Mouse (Mus musculus): ENCODE data around the gene Poc1b. TPM values are rescaled to one million over a fixed set of nuclear protein-coding genes. Genes with fewer than 3 reads are reported as not detected.

The Poc1b gene
- polyA plus RNA-seq, 2 experiments, result 23.4 to 25.3 TPM

DNA sequence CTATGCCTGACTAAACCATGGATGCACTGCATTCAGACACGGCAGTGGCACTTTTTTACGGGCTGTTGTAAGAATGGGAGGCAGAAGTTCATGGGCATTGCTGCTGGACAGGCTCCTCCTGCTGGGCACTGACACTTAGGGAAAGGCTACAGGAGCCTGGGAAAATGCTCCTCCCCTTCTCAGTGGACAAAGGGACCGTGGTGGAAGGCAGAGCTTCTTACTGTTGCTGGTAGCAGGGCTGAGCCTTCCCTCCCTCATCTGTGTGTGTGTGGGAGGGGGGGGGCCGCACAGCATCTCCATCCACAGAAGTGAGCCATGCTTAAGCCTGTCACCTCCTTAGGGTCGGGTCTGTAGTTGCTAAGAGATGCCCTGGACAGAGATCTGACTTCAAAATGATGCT is 24.5 kb downstream of the Poc1b start:
- H3K27me3 ChIP-seq (ENCODE audit: control insufficient read depth, insufficient read depth, low read length), result no peaks in the 10 kb centered on the region
- TF ChIP-seq POLR2A (IDR thresholded peaks at IDR 0.05; ENCODE audit: borderline replicate concordance, extremely low read depth, insufficient read depth, insufficient read length), result no peak
- no peak overlapping the region for H3K27ac ChIP-seq (replicated peaks; ENCODE audit: low read depth, low read length)
- no peaks in the 10 kb centered on the region for H3K9me3 ChIP-seq (ENCODE audit: control insufficient read depth, low read length)
- 55% methylated on average over 5 of the region's 5 CpGs for WGBS
- H3K36me3 ChIP-seq (ENCODE audit: control insufficient read depth, insufficient read depth, low read length), result peaks cover 10% of the 10 kb centered on the region; the same call in 1 of the 2 replicates
- peaks cover 12% of the 10 kb centered on the region; the same call in 1 of the 2 replicates for H3K4me1 ChIP-seq (ENCODE audit: control insufficient read depth, insufficient read depth, low read length)
- no peak for ATAC-seq (ENCODE audit: low FRiP score, low read depth)
- H3K4me3 ChIP-seq (replicated peaks; ENCODE audit: low read length), result no peak overlapping the region
- H3K4me2 ChIP-seq (replicated peaks; ENCODE audit: low read depth, low read length, severe bottlenecking), result no peak overlapping the region
- H3K9ac ChIP-seq (ENCODE audit: low read depth, low read length, severe bottlenecking), result no peak overlapping the region
- DNase-seq (ENCODE audit: low spot score), result no peak

DNA sequence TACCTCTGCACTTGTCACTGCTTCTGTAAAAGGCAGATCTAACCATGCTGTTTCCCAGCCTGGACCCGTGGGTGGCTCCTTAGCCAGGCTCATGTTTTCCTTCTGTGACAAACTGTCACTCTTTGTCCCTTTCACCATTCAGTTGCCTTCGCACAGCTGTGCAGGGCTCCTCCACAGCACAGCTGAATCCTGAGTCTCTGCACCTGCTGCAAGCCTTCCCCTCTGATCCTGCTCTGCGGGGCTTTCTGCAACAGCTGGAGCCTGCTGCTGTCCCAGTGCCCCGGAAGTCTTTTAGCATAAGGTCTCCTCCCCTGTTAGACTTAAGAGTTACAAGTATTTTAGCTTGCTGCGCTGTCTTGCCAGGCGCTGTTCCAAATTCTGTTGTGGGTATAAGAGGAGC is 25.4 kb downstream of the Poc1b start:
- ATAC-seq (ENCODE audit: low FRiP score, low read depth) (peak; percentile 89), DNase-seq (ENCODE audit: low spot score) (peak; percentile 49)
- Histone ChIP-seq H3K27ac (replicated peaks; ENCODE audit: low read depth, low read length) (no peak overlapping the region), H3K4me2 (replicated peaks; ENCODE audit: low read depth, low read length, severe bottlenecking) (no peak overlapping the region), H3K27me3 (ENCODE audit: control insufficient read depth, insufficient read depth, low read length) (no peaks in the 10 kb centered on the region), H3K4me3 (replicated peaks; ENCODE audit: low read length) (no peak overlapping the region), H3K9me3 (ENCODE audit: control insufficient read depth, low read length) (no peaks in the 10 kb centered on the region), H3K4me1 (ENCODE audit: control insufficient read depth, insufficient read depth, low read length) (peaks cover 12% of the 10 kb centered on the region; the same call in 1 of the 2 replicates), H3K9ac (ENCODE audit: low read depth, low read length, severe bottlenecking) (no peak overlapping the region), H3K36me3 (ENCODE audit: control insufficient read depth, insufficient read depth, low read length) (peaks cover 10% of the 10 kb centered on the region; the same call in 1 of the 2 replicates)
- no peak for TF ChIP-seq POLR2A (IDR thresholded peaks at IDR 0.05; ENCODE audit: borderline replicate concordance, extremely low read depth, insufficient read depth, insufficient read length)
- WGBS, result 75% methylated on average over 6 of the region's 6 CpGs

DNA sequence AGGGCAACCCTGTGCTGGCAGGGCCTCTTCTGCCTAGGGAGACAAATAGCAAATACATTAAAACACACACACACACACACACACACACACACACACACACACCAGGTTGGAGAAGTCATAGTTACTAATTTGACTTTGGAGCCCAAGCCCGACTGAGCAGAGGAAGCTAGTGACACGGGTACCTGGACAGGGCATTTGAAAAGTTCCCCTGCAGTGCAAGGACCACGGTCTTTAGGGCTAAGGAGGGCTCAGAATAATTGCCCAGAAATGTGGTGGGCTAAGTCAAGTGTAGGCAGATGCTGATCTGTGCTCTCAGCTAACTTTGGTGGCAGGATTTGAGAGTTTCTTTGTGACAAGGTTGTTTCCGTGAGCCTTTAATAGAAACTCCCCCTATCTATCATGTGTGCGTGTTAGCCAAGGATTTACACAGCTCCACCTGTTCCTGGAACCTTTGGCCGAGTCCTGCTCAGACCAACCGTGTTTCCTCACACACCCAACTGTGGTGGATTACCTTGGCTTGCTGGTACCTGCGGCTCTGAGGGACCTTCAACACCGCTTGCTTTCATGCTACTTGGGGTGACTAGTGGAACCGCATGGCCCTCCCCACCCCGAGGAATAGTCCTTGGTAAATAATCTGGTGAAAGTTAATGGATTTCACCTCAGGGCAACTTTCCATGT is 25.9 kb downstream of the Poc1b start:
- Histone ChIP-seq H3K27ac (replicated peaks; ENCODE audit: low read depth, low read length) (no peak overlapping the region), H3K4me2 (replicated peaks; ENCODE audit: low read depth, low read length, severe bottlenecking) (no peak overlapping the region), H3K36me3 (ENCODE audit: control insufficient read depth, insufficient read depth, low read length) (peaks cover 10% of the 10 kb centered on the region; the same call in 1 of the 2 replicates), H3K9me3 (ENCODE audit: control insufficient read depth, low read length) (no peaks in the 10 kb centered on the region), H3K4me3 (replicated peaks; ENCODE audit: low read length) (no peak overlapping the region), H3K9ac (ENCODE audit: low read depth, low read length, severe bottlenecking) (no peak overlapping the region), H3K4me1 (ENCODE audit: control insufficient read depth, insufficient read depth, low read length) (peaks cover 12% of the 10 kb centered on the region; the same call in 1 of the 2 replicates), H3K27me3 (ENCODE audit: control insufficient read depth, insufficient read depth, low read length) (no peaks in the 10 kb centered on the region)
- no peak for TF ChIP-seq POLR2A (IDR thresholded peaks at IDR 0.05; ENCODE audit: borderline replicate concordance, extremely low read depth, insufficient read depth, insufficient read length)
- WGBS, result 89% methylated on average over 11 of the region's 11 CpGs
- ATAC-seq (ENCODE audit: low FRiP score, low read depth) (no peak), DNase-seq (ENCODE audit: low spot score) (no peak)

DNA sequence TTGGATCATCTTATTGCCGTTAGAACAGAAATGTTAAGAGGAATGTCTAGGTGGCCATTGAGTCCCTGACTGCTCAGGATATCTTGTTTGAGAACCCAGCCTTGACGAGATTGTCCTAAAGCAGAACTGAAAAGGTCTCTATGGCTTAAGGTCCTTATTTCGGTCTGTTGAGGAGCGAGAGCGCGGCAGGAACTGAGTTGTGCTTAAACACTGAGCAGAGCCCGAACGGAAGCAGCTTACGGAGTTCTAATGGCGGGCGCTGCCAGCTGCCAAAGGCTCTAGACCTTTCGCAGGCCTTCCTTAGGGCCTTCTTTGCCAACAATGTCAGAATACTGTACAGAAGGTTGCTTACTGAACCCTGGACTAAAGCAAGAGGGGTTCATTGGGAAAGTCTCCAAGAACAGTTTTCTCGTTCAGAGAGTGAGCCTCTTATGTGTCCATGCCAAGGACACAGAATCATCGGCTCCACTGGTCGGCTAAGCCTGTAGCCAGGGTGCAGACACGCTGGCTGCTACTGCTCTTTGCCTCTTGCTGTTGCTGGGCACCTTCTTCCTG is 26.6 kb downstream of the Poc1b start:
- Histone ChIP-seq H3K9ac (ENCODE audit: low read depth, low read length, severe bottlenecking) (no peak overlapping the region), H3K4me2 (replicated peaks; ENCODE audit: low read depth, low read length, severe bottlenecking) (no peak overlapping the region), H3K4me1 (ENCODE audit: control insufficient read depth, insufficient read depth, low read length) (peaks cover 12% of the 10 kb centered on the region; the same call in 1 of the 2 replicates), H3K36me3 (ENCODE audit: control insufficient read depth, insufficient read depth, low read length) (peaks cover 10% of the 10 kb centered on the region; the same call in 1 of the 2 replicates), H3K9me3 (ENCODE audit: control insufficient read depth, low read length) (no peaks in the 10 kb centered on the region), H3K27ac (replicated peaks; ENCODE audit: low read depth, low read length) (no peak overlapping the region), H3K4me3 (replicated peaks; ENCODE audit: low read length) (no peak overlapping the region), H3K27me3 (ENCODE audit: control insufficient read depth, insufficient read depth, low read length) (no peaks in the 10 kb centered on the region)
- WGBS, result 94% methylated on average over 16 of the region's 16 CpGs
- TF ChIP-seq POLR2A (IDR thresholded peaks at IDR 0.05; ENCODE audit: borderline replicate concordance, extremely low read depth, insufficient read depth, insufficient read length), result no peak
- ATAC-seq (ENCODE audit: low FRiP score, low read depth) (no peak), DNase-seq (ENCODE audit: low spot score) (no peak)

DNA sequence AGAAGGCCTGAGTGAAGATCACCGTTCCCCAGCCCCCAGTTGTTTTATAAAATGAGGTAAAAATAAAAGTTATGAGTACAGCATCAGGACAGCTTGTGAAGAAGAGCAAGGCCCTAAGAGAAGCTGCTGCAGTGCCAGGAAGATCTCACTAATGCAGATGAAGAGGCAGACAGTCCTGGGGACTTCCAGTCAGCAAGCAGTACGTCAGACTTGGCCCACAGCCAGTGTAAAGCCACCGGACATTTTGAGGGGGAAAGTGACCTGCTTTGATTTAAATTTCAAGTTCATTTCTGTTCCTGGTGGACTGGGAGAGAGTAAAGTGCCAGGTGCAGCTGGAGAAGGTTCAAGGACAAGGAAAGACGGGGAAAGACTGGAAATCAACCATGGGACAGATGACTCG is 29.5 kb downstream of the Poc1b start:
- ATAC-seq (ENCODE audit: low FRiP score, low read depth) (no peak), DNase-seq (ENCODE audit: low spot score) (peak; percentile 35)
- Histone ChIP-seq H3K9me3 (ENCODE audit: control insufficient read depth, low read length) (no peaks in the 10 kb centered on the region), H3K4me1 (ENCODE audit: control insufficient read depth, insufficient read depth, low read length) (peaks cover 2% of the 10 kb centered on the region; the same call in 1 of the 2 replicates), H3K9ac (ENCODE audit: low read depth, low read length, severe bottlenecking) (no peak overlapping the region), H3K4me2 (replicated peaks; ENCODE audit: low read depth, low read length, severe bottlenecking) (no peak overlapping the region), H3K27me3 (ENCODE audit: control insufficient read depth, insufficient read depth, low read length) (no peaks in the 10 kb centered on the region), H3K36me3 (ENCODE audit: control insufficient read depth, insufficient read depth, low read length) (peaks cover 4% of the 10 kb centered on the region), H3K27ac (replicated peaks; ENCODE audit: low read depth, low read length) (no peak overlapping the region), H3K4me3 (replicated peaks; ENCODE audit: low read length) (no peak overlapping the region)
- 66% methylated on average over 5 of the region's 5 CpGs for WGBS
- no peak for TF ChIP-seq POLR2A (IDR thresholded peaks at IDR 0.05; ENCODE audit: borderline replicate concordance, extremely low read depth, insufficient read depth, insufficient read length)
